Mouse (Mus musculus) forebrain, embryonic 11.5 days (tissue): ENCODE measurements around the gene Best2. TPM values are rescaled to one million over a fixed set of nuclear protein-coding genes. Genes with fewer than 3 reads are reported as not detected.

Source experiments
- ATAC-seq: fragments of 200-750 bp; cut with Nextera tagmentation; replicated peaks from 2 replicates; pipeline ENCODE4 v1.8.0; 2017; ENCODE audit warnings: moderate TSS enrichment; ENCODE audit not compliant: low FRiP score
- DNase-seq: peaks from one replicate; pipeline ENCODE4 v3.0.0-alpha.2; 2017; ENCODE audit warnings: low spot score
- H3K27ac ChIP-seq: fragments of 300-500 bp; sonication (generic); 2 replicates; pipeline ENCODE4 v1.5.1; 2014; ENCODE audit warnings: low read depth, low read length
- H3K27me3 ChIP-seq: fragments of 300-500 bp; sonication (generic); 2 replicates; pipeline ENCODE4 v1.6.1; 2014; ENCODE audit warnings: mild to moderate bottlenecking, low read length, mixed read lengths; ENCODE audit not compliant: control insufficient read depth, insufficient read depth
- H3K36me3 ChIP-seq: fragments of 300-500 bp; sonication (generic); 2 replicates; pipeline ENCODE4 v1.6.1; 2014; ENCODE audit warnings: mild to moderate bottlenecking, low read length, moderate library complexity, mixed read lengths; ENCODE audit not compliant: control insufficient read depth, insufficient read depth
- H3K4me1 ChIP-seq: fragments of 300-500 bp; sonication (generic); replicated peaks from 2 replicates; pipeline ENCODE4 v1.6.1; 2014; ENCODE audit warnings: low read length, mixed read lengths; ENCODE audit not compliant: control insufficient read depth, insufficient read depth
- H3K4me2 ChIP-seq: fragments of 300-500 bp; sonication (generic); 2 replicates; pipeline ENCODE4 v1.6.1; 2014; ENCODE audit warnings: low read depth, mild to moderate bottlenecking, low read length, moderate library complexity, mixed read lengths; ENCODE audit not compliant: severe bottlenecking
- H3K4me3 ChIP-seq: fragments of 300-500 bp; sonication (generic); 2 replicates; pipeline ENCODE4 v1.5.1; 2014; ENCODE audit warnings: low read depth, low read length
- H3K9ac ChIP-seq: fragments of 300-500 bp; sonication (generic); 2 replicates; pipeline ENCODE4 v1.6.1; 2014; ENCODE audit warnings: low read length
- H3K9me3 ChIP-seq: fragments of 300-500 bp; sonication (generic); 2 replicates; pipeline ENCODE4 v1.6.1; 2016; ENCODE audit warnings: low read length, mixed read lengths; ENCODE audit not compliant: control insufficient read depth
- WGBS: fragments of 180-500 bp; shearing (Covaris S2); extraction: QIAGEN DNeasy Blood & Tissue Kit; methylation state at CpG from one replicate; pipeline ENCODE4 v1.1.7; 2014; 5-methylcytosine and 5-hydroxymethylcytosine counted together
- polyA plus RNA-seq: library from polyadenylated mRNA; unstranded; fragments of >200 nt; fragmentation: Nextera tagmentation; extraction: Ambion mirVana; gene quantifications from 2 replicates; pipeline ENCODE4 v1.2.1, GENCODE M21; 2014

The Best2 gene
- polyA plus RNA-seq, 1 experiment from 2014 or later, result not detected

DNA sequence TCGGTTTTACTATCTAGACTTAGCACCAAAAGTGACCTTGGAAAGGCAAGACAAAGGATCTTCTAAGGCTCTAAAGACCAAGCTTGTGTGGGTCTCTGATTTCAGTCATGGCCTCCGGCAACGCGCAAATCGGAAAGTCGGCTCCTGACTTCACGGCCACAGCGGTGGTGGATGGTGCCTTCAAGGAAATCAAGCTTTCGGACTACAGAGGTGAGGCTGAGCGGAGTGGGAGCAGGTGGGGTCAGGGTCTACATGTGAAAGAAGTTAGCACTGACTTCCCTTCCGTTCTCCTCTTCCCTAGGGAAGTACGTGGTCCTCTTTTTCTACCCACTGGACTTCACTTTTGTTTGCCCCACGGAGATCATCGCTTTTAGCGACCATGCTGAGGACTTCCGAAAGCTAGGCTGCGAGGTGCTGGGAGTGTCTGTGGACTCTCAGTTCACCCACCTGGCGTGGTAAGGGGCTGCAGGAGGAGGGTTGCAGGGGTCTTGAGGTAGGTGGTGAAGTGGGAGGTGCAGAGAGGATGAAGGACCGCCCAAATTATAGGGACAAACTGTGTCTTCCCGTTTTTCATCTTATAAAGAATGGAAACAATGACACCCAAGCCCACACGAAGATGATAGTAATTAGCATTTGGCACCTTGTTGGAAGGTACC, 44.1 kb downstream of the Best2 start:
- H3K9ac ChIP-seq, result peak overlapping the region; percentile 97
- peak overlapping the region; percentile 60 for H3K4me2 ChIP-seq
- H3K27me3 ChIP-seq, result no peaks in the 10 kb centered on the region
- peak overlapping the region; percentile 71 for H3K27ac ChIP-seq
- 12% methylated on average over 21 of the region's 21 CpGs for WGBS
- peaks cover 9% of the 10 kb centered on the region for H3K4me1 ChIP-seq
- no peaks in the 10 kb centered on the region for H3K9me3 ChIP-seq
- no peak for ATAC-seq
- DNase-seq, result no peak
- peak overlapping the region; percentile 71 for H3K4me3 ChIP-seq
- H3K36me3 ChIP-seq, result peaks cover 11% of the 10 kb centered on the region; the same call in 1 of the 2 replicates

DNA sequence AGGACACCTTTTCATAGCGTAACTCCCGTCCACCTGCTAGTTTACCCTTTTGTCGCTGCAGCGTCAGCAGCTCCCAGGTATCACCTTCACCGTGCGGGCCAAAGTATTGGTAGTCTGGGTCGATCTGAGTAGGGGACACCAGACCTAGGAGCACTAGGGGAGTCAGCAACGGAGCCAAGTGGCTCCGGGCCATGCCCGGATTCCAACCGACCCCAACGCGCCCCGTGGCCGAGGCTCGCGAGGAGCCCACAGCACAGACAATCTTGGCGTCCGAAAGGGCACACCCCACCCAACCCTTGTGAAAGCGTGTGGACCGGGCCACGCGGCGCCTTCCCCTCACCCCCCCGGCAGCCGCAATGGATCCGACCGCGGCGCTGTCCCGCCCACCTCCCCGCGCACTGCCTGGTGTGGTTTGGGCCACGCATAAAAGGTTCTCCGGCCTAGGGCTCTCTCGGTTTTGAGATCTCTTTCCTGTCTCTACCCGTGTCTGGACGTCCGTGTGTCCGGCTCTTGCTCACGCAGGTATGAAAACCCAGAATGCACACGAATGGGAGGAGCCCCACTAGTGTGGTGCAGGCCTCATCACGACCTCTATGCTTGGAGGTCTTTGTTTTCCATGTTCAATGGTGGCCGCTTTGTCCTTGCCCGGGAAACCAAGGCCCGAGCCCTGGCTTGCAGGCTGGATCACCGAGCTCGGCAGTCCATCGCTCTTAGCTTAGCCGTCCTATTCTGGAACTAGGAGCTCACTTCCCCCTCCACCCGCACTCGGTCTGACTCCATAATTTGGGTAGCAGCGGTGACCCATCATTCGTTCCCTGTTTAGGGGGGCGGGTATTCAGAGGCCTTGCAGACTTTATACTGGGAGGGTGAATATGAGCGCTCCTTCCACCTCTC, 44.8 kb downstream of the Best2 start, which contains the start of the genes Gm49661, Prdx2 and Rnaseh2a:
Gene Gm49661, minus strand, starts transcription at position 193 of the 894 bp plus-strand sequence.
Gene Prdx2, plus strand, starts transcription at position 347 of the 894 bp plus-strand sequence.
Gene Rnaseh2a, minus strand, starts transcription at position 527 of the 894 bp plus-strand sequence.
- peak within 1 kb of the TSS; percentile 71 for H3K27ac ChIP-seq
- peak within 1 kb of the TSS; percentile 60 for H3K4me2 ChIP-seq
- WGBS, result 0% methylated on average over 56 of the region's 56 CpGs
- no peaks in the 10 kb centered on the region for H3K9me3 ChIP-seq
- DNase-seq (peak; percentile 93), ATAC-seq (peak; percentile 74)
- peaks cover 11% of the 10 kb centered on the region; the same call in 1 of the 2 replicates for H3K36me3 ChIP-seq
- peak within 1 kb of the TSS; percentile 97 for H3K9ac ChIP-seq
- H3K4me3 ChIP-seq, result peak within 1 kb of the TSS; percentile 71
- peaks cover 14% of the 10 kb centered on the region for H3K4me1 ChIP-seq
- H3K27me3 ChIP-seq, result no peaks in the 10 kb centered on the region

DNA sequence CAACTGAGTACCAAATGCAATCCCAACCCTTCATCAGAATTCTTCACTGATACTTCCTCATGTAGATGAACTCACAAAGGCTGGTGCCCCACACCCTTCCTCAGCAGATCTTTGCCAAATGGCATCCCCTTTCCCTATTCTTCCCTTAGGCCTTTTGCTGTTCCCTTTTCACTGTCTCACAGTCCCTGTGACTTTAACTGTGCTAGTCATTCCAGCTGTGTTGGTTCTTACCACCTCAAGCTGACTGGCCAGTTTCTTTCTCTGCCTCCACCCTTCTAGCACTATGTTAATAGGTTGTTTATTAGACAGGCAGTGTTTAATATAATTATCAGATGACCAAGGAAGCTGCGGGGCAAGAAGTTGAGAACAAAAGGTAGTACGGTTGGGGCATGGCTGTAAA, 45.7 kb downstream of the Best2 start:
- ATAC-seq, result no peak
- peak overlapping the region; percentile 71 for H3K4me3 ChIP-seq
- H3K9ac ChIP-seq, result peak overlapping the region; percentile 97
- peaks cover 14% of the 10 kb centered on the region for H3K4me1 ChIP-seq
- peak overlapping the region; percentile 60 for H3K4me2 ChIP-seq
- no peaks in the 10 kb centered on the region for H3K27me3 ChIP-seq
- DNase-seq, result no peak
- no peaks in the 10 kb centered on the region for H3K9me3 ChIP-seq
- peaks cover 11% of the 10 kb centered on the region; the same call in 1 of the 2 replicates for H3K36me3 ChIP-seq
- H3K27ac ChIP-seq, result 0 out of 2 replicates have a peak overlapping the region, but pooled peaks have one; percentile 27
- 24% methylated on average over 2 of the region's 2 CpGs for WGBS

DNA sequence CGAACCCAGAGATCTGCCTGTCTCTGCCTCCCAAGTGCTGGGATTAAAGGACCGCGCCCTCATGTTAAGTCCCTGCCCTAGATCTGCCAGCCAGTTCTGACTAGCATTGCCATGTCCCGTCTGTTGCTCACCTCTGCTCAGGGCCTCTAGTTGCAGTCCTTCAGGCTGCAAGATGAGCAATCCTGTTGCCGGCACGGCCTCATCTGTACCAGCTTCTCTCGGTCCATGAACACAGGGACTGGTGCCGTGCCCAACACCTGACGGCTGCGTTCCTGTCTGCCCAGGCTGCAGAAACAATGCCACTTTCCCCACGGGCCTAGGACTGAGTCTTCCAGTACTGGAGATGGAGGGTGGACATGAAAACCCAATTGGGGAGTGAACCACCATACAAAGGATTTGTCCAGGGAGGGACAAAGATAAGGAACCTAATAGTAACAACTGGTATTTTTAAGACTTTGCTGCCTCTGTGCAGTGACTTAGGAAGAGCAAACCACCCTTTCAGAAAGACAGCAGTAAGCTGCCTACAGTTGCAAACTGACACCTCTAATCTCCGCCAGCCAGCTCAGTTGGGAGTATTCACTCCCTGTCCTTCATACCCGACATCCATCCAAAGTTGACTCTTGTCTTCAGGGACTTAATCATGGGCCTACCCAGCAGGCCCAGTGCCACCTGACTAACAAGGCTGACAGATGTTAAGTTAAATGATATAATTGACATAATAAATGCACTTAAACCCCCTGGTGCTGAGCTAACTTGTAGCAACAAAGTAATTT, 46.6 kb downstream of the Best2 start:
- H3K4me1 ChIP-seq, result peaks cover 14% of the 10 kb centered on the region
- H3K9ac ChIP-seq, result no peak overlapping the region
- DNase-seq, result no peak
- no peak overlapping the region for H3K27ac ChIP-seq
- H3K4me2 ChIP-seq, result no peak overlapping the region
- 87% methylated on average over 13 of the region's 13 CpGs for WGBS
- no peak for ATAC-seq
- H3K36me3 ChIP-seq, result peaks cover 8% of the 10 kb centered on the region; the same call in 1 of the 2 replicates
- H3K9me3 ChIP-seq, result no peaks in the 10 kb centered on the region
- no peaks in the 10 kb centered on the region for H3K27me3 ChIP-seq
- no peak overlapping the region for H3K4me3 ChIP-seq

DNA sequence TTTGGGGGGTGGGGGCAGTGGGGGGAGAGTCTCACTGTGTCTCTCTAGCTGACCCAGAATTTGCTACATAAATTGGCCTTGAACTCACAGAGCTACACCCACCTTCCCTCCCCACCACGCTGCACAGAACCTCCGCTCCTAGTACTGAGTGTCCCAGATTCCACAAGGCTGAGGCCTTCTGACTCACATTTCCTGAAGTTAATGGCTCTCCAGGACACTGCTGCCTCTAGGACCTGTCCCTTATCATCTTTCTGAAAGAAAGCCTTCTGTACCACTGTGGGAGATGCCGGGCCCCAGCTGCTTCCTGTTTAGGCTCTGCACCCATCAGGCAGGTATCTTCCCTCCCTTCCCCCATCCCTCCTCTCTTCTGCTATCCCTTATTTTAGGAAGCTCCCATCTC, 47.7 kb downstream of the Best2 start:
- Histone ChIP-seq H3K27me3 (no peaks in the 10 kb centered on the region), H3K9me3 (no peaks in the 10 kb centered on the region), H3K27ac (no peak overlapping the region), H3K9ac (no peak overlapping the region), H3K4me3 (no peak overlapping the region), H3K36me3 (peaks cover 1% of the 10 kb centered on the region; the same call in 1 of the 2 replicates), H3K4me1 (peaks cover 14% of the 10 kb centered on the region), H3K4me2 (no peak overlapping the region)
- ATAC-seq (no peak), DNase-seq (no peak)
- 60% methylated on average over 3 of the region's 3 CpGs for WGBS

DNA sequence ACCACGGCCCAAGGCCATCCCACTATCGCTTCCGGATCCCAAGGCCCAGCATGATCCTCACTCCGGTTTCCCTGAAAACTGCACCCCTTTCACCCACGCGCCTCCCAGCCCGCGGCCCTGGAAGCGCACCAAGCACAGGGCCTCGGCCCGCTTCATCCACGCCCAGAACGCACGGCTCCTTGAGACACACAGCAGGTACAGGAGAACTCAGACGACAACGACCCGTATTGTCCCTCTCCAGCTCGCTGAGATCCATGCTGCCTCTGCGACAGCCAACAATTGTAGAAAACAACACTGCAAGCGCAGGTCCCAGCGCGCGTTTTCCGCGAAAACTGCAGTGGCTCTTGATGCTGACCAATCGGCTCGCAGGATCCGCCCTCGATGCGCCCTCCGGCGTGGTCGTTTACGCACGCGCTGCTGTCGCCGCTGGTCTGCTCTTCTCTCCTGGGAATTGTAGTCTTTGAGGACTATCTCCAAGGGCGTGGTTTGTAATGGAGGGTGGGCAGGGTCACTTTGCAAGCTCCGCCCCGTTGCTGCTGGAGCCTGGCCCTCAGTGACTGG, 48.5 kb downstream of the Best2 start:
- H3K27ac ChIP-seq, result peak overlapping the region; percentile 71
- ATAC-seq, result peak; percentile 90
- H3K4me3 ChIP-seq, result peak overlapping the region; percentile 73
- H3K4me1 ChIP-seq, result peaks cover 10% of the 10 kb centered on the region
- no peaks in the 10 kb centered on the region for H3K27me3 ChIP-seq
- peak; percentile 98 for DNase-seq
- WGBS, result under 1% methylated on average over 41 of the region's 41 CpGs
- no peaks in the 10 kb centered on the region for H3K9me3 ChIP-seq
- peak overlapping the region; percentile 92 for H3K4me2 ChIP-seq
- H3K36me3 ChIP-seq, result no peaks in the 10 kb centered on the region
- H3K9ac ChIP-seq, result peak overlapping the region; percentile 80

DNA sequence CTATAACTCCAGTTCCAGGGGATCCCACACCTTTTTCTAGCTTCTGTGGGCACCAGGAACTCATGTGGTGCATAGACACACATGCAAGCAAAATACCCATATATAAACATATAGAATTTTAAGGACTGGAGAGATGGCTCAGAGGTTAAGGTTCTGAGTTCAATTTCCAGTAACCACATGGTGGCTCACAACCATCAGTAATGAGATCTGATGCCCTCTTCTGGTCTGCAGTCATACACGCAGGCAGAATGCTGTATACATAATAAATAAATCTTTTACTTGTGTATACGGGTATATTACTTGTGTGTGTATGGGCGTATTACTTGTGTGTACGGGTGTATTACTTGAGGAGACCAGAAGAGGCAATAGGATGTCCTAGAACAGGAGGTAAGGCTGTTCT, 50.4 kb downstream of the Best2 start:
- Histone ChIP-seq H3K9me3 (no peaks in the 10 kb centered on the region), H3K4me3 (no peak overlapping the region), H3K4me2 (no peak overlapping the region), H3K36me3 (peaks cover 4% of the 10 kb centered on the region; the same call in 1 of the 2 replicates), H3K27me3 (no peaks in the 10 kb centered on the region), H3K27ac (no peak overlapping the region), H3K9ac (no peak overlapping the region), H3K4me1 (peaks cover 8% of the 10 kb centered on the region)
- DNase-seq (no peak), ATAC-seq (no peak)
- 94% methylated on average over 4 of the region's 4 CpGs for WGBS

DNA sequence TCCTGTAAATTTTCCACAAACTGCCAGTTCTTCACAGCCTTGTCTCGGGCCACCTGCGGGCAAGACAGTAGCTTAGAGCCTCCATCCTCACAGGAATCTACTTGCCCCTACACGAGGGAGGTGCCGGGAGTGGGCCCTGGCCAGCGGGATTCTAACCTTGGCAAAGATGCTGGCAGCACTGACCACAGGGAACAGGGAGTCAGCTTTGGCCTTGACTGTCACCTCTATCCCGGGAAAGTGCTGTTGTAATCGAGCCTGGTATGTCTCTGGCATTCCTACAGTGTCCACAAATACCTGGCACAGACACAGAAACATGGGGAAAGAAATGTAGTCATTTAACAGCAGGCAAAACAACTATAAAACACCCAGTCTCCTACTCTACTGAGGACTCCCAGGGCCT, 54.5 kb downstream of the Best2 start:
- Histone ChIP-seq H3K36me3 (peaks cover 4% of the 10 kb centered on the region; the same call in 1 of the 2 replicates), H3K4me1 (peaks cover under 1% of the 10 kb centered on the region; the same call in 1 of the 2 replicates), H3K9me3 (no peaks in the 10 kb centered on the region), H3K4me2 (no peak overlapping the region), H3K4me3 (no peak overlapping the region), H3K27ac (no peak overlapping the region), H3K27me3 (no peaks in the 10 kb centered on the region), H3K9ac (no peak overlapping the region)
- 93% methylated on average over 7 of the region's 7 CpGs for WGBS
- ATAC-seq (no peak), DNase-seq (no peak)
